Mouse (Mus musculus) hindbrain, postnatal 0 days (tissue): ENCODE results near the gene Vat1l. TPM values are rescaled to one million over a fixed set of nuclear protein-coding genes. Genes with fewer than 3 reads are reported as not detected.

Source experiments
- ATAC-seq: fragments of 200-750 bp; cut with Nextera tagmentation; 2 replicates; pipeline ENCODE4 v1.8.0; 2017; ENCODE audit warnings: mild to moderate bottlenecking, moderate TSS enrichment, moderate library complexity
- DNase-seq: peaks from one replicate; pipeline ENCODE4 v3.0.0-alpha.2; 2015; ENCODE audit warnings: low spot score
- H3K27ac ChIP-seq: fragments of 300-500 bp; sonication (generic); 2 replicates; pipeline ENCODE4 v1.5.1; 2014; ENCODE audit warnings: mild to moderate bottlenecking
- H3K27me3 ChIP-seq: fragments of 300-500 bp; sonication (generic); 2 replicates; pipeline ENCODE4 v1.6.1; 2014; ENCODE audit warnings: low read length, mixed read lengths; ENCODE audit not compliant: insufficient read depth
- H3K36me3 ChIP-seq: fragments of 300-500 bp; sonication (generic); 2 replicates; pipeline ENCODE4 v1.6.1; 2014; ENCODE audit warnings: low read length, mixed read lengths; ENCODE audit not compliant: insufficient read depth
- H3K4me1 ChIP-seq: fragments of 300-500 bp; sonication (generic); 2 replicates; pipeline ENCODE4 v1.6.1; 2014; ENCODE audit warnings: antibody characterized with exemption, low read length, mixed read lengths; ENCODE audit not compliant: insufficient read depth
- H3K4me2 ChIP-seq: fragments of 300-500 bp; sonication (generic); 2 replicates; pipeline ENCODE4 v1.6.1; 2014; ENCODE audit warnings: low read depth, mild to moderate bottlenecking, low read length, moderate library complexity, mixed read lengths
- H3K4me3 ChIP-seq: fragments of 300-500 bp; sonication (generic); 2 replicates; pipeline ENCODE4 v1.5.1; 2014; ENCODE audit warnings: low read length
- H3K9ac ChIP-seq: fragments of 300-500 bp; sonication (generic); replicated peaks from 2 replicates; pipeline ENCODE4 v1.6.1; 2014; ENCODE audit warnings: mild to moderate bottlenecking, low read length, moderate library complexity, mixed read lengths
- H3K9me3 ChIP-seq: fragments of 300-500 bp; sonication (generic); 2 replicates; pipeline ENCODE4 v1.6.1; 2016; ENCODE audit warnings: low read length, mixed read lengths
- CTCF ChIP-seq: IDR thresholded peaks from 2 replicates; pipeline ENCODE4 v1.5.1; 2016; ENCODE audit warnings: antibody characterized with exemption, control low read depth, low read depth
- WGBS: fragments of 180-500 bp; shearing (Covaris S2); extraction: QIAGEN DNeasy Blood & Tissue Kit; methylation state at CpG from one replicate; pipeline ENCODE4 v1.1.7; 2014; 5-methylcytosine and 5-hydroxymethylcytosine counted together
- polyA plus RNA-seq: library from polyadenylated mRNA; unstranded; fragments of >200 nt; fragmentation: Nextera tagmentation; extraction: Ambion mirVana; gene quantifications from 2 replicates; pipeline ENCODE4 v1.2.1, GENCODE M21; 2015
- total RNA-seq: library from RNA; depleted of rRNA; stranded (reverse); fragments of >200 nt; gene quantifications from 2 replicates; pipeline ENCODE4 v1.2.3, GENCODE M21; 2014; rRNA removed

The Vat1l gene
- total RNA-seq = 160 and 175 TPM in 2 replicates
- polyA plus RNA-seq = 62.2 and 74.0 TPM in 2 replicates

DNA sequence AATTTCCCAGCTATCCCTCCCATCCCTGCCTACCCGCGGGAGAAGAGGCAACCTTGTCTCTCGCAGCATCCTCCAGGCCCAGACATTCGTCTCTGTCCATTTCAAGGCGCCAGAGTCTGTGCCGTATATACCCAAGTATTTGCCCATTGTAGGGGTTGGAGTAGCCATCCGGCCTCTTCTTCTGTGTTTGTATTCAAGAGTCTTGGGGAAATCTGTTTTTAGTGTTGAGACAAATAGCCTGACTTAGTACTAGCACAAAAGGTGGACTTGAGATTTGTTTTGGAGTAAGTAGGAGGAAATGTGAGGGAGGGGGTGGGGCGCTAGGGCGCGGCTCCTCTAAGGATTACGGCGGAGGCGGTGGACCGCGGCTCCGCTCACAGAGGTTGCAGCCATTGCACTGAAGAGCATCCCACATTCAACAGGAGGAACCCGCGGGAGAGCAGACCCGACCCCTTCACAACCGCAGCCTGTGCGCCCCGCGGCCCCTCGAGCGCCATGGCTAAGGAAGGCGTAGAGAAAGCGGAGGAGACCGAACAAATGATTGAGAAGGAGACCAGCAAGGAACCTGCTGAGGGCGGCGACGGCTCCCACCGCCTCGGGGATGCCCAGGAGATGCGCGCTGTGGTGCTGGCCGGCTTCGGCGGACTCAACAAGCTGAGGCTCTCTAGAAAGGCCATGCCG, at the start of gene Vat1l:
TSS of gene Vat1l (plus strand) at position 392 of the 681 bp plus-strand sequence.
- peak; percentile 90 for ATAC-seq
- Histone ChIP-seq H3K4me2 (peak within 1 kb of the TSS; percentile 58), H3K36me3 (no peaks in the 10 kb centered on the region), H3K27me3 (no peaks in the 10 kb centered on the region), H3K4me1 (0 out of 2 replicates have a peak, but pooled peaks cover 4% of the 10 kb centered on the region), H3K27ac (peak within 1 kb of the TSS; percentile 58), H3K9ac (peak within 1 kb of the TSS; percentile 49), H3K9me3 (no peaks in the 10 kb centered on the region), H3K4me3 (peak within 1 kb of the TSS; percentile 51)
- DNase-seq = peak; percentile 75
- under 1% methylated on average over 39 of the region's 39 CpGs for WGBS
- no peak for TF ChIP-seq CTCF

DNA sequence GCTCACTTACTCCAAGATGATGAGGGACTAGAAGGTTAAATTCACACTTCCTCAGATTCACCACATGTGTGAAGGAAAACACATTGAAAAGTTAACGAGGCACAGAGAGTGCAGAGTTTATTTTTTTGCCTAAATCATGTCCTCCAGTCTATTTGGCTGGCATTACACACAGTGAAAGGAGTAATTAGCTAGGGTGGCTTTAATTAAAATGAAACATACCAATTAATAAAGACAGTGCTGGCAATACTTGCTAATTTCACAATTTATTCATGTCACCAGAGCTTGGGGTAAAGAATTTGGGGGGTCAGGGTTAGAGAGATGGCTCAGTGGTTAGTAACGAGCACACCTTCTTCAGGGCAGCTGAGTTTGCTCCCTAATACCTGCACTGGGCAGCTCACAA, 46.8 kb upstream of the Vat1l start:
- H3K4me1 ChIP-seq = no peaks in the 10 kb centered on the region
- no peak overlapping the region for H3K4me2 ChIP-seq
- no peaks in the 10 kb centered on the region for H3K27me3 ChIP-seq
- ATAC-seq (no peak), DNase-seq (no peak)
- H3K9ac ChIP-seq = no peak overlapping the region
- H3K4me3 ChIP-seq = no peak overlapping the region
- WGBS = 57% methylated on average over 2 of the region's 2 CpGs
- TF ChIP-seq CTCF = no peak
- H3K9me3 ChIP-seq = no peaks in the 10 kb centered on the region
- no peaks in the 10 kb centered on the region for H3K36me3 ChIP-seq
- no peak overlapping the region for H3K27ac ChIP-seq

DNA sequence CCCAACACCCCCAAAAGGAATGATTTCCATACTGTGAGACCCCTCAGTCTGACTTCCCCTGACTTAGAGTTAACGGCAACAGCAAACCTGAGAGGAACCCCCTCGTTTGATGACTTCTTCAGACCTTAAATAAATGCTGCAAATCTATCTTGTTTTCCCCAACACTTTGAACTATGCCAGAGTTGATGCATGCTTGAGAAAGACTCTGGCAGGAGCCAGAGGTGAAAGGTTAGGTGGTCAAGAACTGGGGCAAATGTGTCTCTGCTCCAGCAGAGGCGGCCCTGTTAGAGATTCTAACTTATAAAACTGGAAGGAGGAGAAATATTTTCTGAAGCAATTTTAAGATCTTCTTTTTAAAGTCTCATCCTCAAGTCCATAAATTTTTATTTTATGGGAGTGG, 45.7 kb upstream of the Vat1l start:
- no peak for TF ChIP-seq CTCF
- Histone ChIP-seq H3K9ac (no peak overlapping the region), H3K4me1 (no peaks in the 10 kb centered on the region), H3K27me3 (no peaks in the 10 kb centered on the region), H3K27ac (no peak overlapping the region), H3K4me3 (no peak overlapping the region), H3K4me2 (no peak overlapping the region), H3K36me3 (no peaks in the 10 kb centered on the region), H3K9me3 (no peaks in the 10 kb centered on the region)
- 92% methylated on average over 3 of the region's 3 CpGs for WGBS
- ATAC-seq (no peak), DNase-seq (no peak)

DNA sequence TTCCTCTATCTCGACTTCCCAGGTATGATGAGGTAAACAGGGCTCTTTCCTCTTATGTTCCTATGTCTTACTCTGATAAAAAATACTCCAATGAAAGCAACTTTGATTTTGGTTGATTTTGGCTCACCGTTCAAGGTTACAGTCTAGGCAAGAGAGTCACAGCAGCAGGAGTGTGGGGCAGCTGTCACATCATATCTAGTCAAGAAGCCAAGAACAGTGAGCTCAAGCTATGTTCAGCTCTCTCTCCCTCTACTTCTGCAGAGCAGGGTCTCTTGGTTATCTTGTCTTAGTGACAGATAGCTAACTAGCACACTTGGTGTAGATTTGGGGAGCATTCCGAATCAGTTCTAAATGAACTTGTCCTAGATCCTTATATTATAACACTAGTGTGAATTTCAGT, 41.5 kb upstream of the Vat1l start:
- no peak for ATAC-seq
- Histone ChIP-seq H3K4me1 (no peaks in the 10 kb centered on the region), H3K27me3 (no peaks in the 10 kb centered on the region), H3K27ac (no peak overlapping the region), H3K4me2 (no peak overlapping the region), H3K36me3 (no peaks in the 10 kb centered on the region), H3K4me3 (no peak overlapping the region), H3K9me3 (no peaks in the 10 kb centered on the region), H3K9ac (no peak overlapping the region)
- TF ChIP-seq CTCF = no peak
- DNase-seq = peak; percentile 53
- WGBS = 76% methylated on average over 3 of the region's 3 CpGs

DNA sequence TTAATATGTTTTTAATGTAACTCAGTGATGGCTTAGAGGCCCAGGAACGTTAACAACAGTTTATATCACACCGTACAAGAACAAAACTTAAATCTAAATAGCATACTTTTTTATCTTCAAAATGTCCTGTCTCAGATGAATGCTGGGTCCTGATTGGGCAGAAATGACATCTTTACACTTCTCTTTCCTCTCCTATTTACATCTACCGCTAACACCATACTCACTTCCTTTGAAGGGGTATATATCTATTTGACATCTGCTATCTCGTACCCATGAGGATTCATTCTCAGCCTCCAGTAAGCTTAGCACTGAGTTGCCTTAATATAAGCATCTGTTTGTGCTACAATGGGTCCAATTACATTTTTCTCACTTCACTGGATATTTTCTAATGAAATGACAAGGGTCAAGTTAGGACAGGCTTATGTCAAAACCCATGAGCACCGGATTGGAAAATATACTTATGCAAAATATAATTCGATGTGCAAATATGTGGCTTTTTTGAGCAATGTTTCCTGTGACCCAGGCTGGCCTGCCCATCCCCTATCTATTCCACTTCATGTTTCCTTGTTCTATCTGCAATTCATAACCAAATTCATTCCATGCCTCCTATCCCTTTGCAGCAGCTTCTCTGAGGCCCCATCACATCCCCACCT, 40.8 kb upstream of the Vat1l start:
- no peaks in the 10 kb centered on the region for H3K27me3 ChIP-seq
- ATAC-seq = no peak
- no peaks in the 10 kb centered on the region for H3K9me3 ChIP-seq
- no peak overlapping the region for H3K4me2 ChIP-seq
- H3K4me3 ChIP-seq = no peak overlapping the region
- H3K9ac ChIP-seq = no peak overlapping the region
- 72% methylated on average over 6 of the region's 6 CpGs for WGBS
- DNase-seq = peak; percentile 11
- H3K36me3 ChIP-seq = no peaks in the 10 kb centered on the region
- no peak overlapping the region for H3K27ac ChIP-seq
- TF ChIP-seq CTCF = no peak
- H3K4me1 ChIP-seq = no peaks in the 10 kb centered on the region

DNA sequence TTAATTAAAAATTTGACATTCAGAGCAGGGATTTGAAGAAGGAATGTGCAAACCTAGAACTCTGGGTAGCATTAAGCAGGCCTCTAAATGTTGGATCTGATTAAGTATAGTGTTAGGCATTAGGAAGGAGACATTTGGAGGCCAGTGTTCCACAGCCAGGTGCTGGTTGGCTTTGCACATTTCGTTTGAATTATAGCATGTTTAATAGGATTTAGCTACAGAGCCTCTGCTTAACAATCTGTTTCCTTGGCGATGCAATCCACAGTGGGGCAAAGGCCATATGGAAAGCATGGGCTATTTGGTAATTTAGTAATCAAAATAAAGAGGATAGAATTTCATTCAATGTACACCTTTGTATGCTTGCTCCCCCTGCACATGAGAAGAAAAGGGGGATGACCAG, 39.7 kb upstream of the Vat1l start:
- no peak for ATAC-seq
- WGBS = 35% methylated on average over 2 of the region's 2 CpGs

DNA sequence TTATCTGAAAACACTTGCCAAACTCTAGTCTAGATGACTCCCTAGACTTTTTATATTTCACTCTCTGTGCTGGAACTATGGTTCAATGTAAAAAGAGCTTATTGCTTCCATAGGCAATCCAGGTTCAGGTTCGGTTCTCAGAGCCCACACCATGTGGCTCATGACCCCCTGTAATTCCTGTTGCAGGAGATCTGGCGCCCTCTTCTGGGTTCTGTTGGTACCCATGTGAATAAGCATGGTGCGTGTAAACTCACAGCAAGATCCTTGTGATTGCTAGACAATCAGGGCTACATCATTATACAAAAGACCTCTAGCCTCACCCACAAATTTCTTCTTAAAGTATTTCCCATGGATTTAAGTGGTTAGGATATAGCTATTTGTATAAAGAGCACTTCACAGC, 28.7 kb upstream of the Vat1l start:
- Histone ChIP-seq H3K36me3 (no peaks in the 10 kb centered on the region), H3K27me3 (no peaks in the 10 kb centered on the region), H3K4me1 (no peaks in the 10 kb centered on the region; the same call in 1 of the 2 replicates), H3K27ac (no peak overlapping the region), H3K4me3 (no peak overlapping the region), H3K9me3 (no peaks in the 10 kb centered on the region), H3K9ac (no peak overlapping the region), H3K4me2 (no peak overlapping the region)
- DNase-seq (no peak), ATAC-seq (no peak)
- 70% methylated on average over 3 of the region's 3 CpGs for WGBS
- no peak; the same call in 1 of the 2 replicates for TF ChIP-seq CTCF

More for the DNA sequence above, 39.7 kb upstream of the Vat1l start:
- TF ChIP-seq CTCF = no peak
- Histone ChIP-seq H3K9me3 (no peaks in the 10 kb centered on the region), H3K27ac (no peak overlapping the region), H3K9ac (no peak overlapping the region), H3K4me2 (no peak overlapping the region), H3K27me3 (no peaks in the 10 kb centered on the region), H3K4me3 (no peak overlapping the region), H3K4me1 (no peaks in the 10 kb centered on the region), H3K36me3 (no peaks in the 10 kb centered on the region)
- DNase-seq = peak; percentile 24
